Mouse (Mus musculus) spleen, adult 2 months (tissue): ENCODE data around the gene Disp3. TPM values are rescaled to one million over a fixed set of nuclear protein-coding genes. Genes with fewer than 3 reads are reported as not detected.
A peak's percentile ranks its signal among the peaks of the same experiment; 100 is the strongest.

Source experiments
- DNase-seq, 2 experiments: peaks; one replicate each; pipeline versions ENCODE4 v3.0.0 to v3.0.0-alpha.2; 2012 to 2021; ENCODE audit warnings: low spot score in 2 of 2, low read depth in 1 of 2
- H3K27ac ChIP-seq: fragments of 200-500 bp; 2 replicates; pipeline ENCODE4 v1.5.1; 2012; ENCODE audit warnings: low read length, inconsistent platforms; ENCODE audit not compliant: insufficient read depth
- H3K27me3 ChIP-seq: fragments of 200-500 bp; 2 replicates; pipeline ENCODE4 v1.6.1; 2012; ENCODE audit warnings: mild to moderate bottlenecking, moderate library complexity, low read length, inconsistent platforms; ENCODE audit not compliant: control insufficient read depth, insufficient read depth
- H3K36me3 ChIP-seq: fragments of 200-500 bp; 2 replicates; pipeline ENCODE4 v1.6.1; 2012; ENCODE audit warnings: mild to moderate bottlenecking, low read length, inconsistent platforms; ENCODE audit not compliant: control insufficient read depth, insufficient read depth
- H3K4me1 ChIP-seq: fragments of 200-500 bp; 2 replicates; pipeline ENCODE4 v1.6.1; 2011; ENCODE audit warnings: inconsistent platforms; ENCODE audit not compliant: control insufficient read depth, insufficient read depth, insufficient read length
- H3K4me3 ChIP-seq: fragments of 200-500 bp; 2 replicates; pipeline ENCODE4 v1.5.1; 2011; ENCODE audit warnings: mild to moderate bottlenecking, inconsistent platforms; ENCODE audit not compliant: insufficient read depth, insufficient read length; ENCODE audit errors: extremely low read depth
- CTCF ChIP-seq: fragments of 200-500 bp; IDR thresholded peaks from 2 replicates; pipeline ENCODE4 v1.5.1; 2011; ENCODE audit warnings: mild to moderate bottlenecking, inconsistent platforms; ENCODE audit not compliant: insufficient read depth, insufficient read length, insufficient replicate concordance; ENCODE audit errors: extremely low read depth
- POLR2A ChIP-seq: fragments of 200-500 bp; IDR thresholded peaks from 2 replicates; pipeline ENCODE4 v1.6.1; 2011; ENCODE audit warnings: low read depth, low read length, inconsistent platforms
- WGBS: fragments of 180-500 bp; shearing (Covaris S2); methylation state at CpG from one replicate; pipeline ENCODE4 v1.1.7; 2018; 5-methylcytosine and 5-hydroxymethylcytosine counted together
- polyA plus RNA-seq: library from polyadenylated mRNA; depleted of rRNA; stranded (reverse); fragments of >200 nt; gene quantifications from 2 replicates; pipeline ENCODE4 v1.2.3, GENCODE M21; 2012; rRNA removed

Disp3 gene
- polyA plus RNA-seq, 1 experiment, result 0.19 TPM

GRCm38 (mm10) chr4:148204061-148204872 is 83.5 kb downstream of the Disp3 start:
- Histone ChIP-seq H3K27me3 (no peaks in the 10 kb centered on the region), H3K36me3 (no peaks in the 10 kb centered on the region), H3K4me1 (no peaks in the 10 kb centered on the region), H3K4me3 (no peak overlapping the region), H3K27ac (peak overlapping the region; percentile 2; the same call in 1 of the 2 replicates)
- WGBS, result 66% methylated on average over 15 of the region's 15 CpGs
- TF ChIP-seq POLR2A, result no peak
- TF ChIP-seq CTCF, result no peak
- no peak for DNase-seq

GRCm38 (mm10) chr4:148203557-148203956 is 84.2 kb downstream of the Disp3 start:
- 82% methylated on average over 2 of the region's 2 CpGs for WGBS

GRCm38 (mm10) chr4:148198721-148199120 is 89.0 kb downstream of the Disp3 start:
- TF ChIP-seq POLR2A, result no peak
- no peak for TF ChIP-seq CTCF
- Histone ChIP-seq H3K27ac (no peak overlapping the region), H3K4me1 (no peaks in the 10 kb centered on the region), H3K36me3 (no peaks in the 10 kb centered on the region), H3K4me3 (no peak overlapping the region), H3K27me3 (0 out of 2 replicates have a peak, but pooled peaks cover 1% of the 10 kb centered on the region)
- 64% methylated on average over 10 of the region's 10 CpGs for WGBS
- no peak for DNase-seq

More at GRCm38 (mm10) chr4:148203557-148203956, 84.2 kb downstream of the Disp3 start:
- TF ChIP-seq POLR2A, result no peak
- TF ChIP-seq CTCF, result no peak
- H3K27ac ChIP-seq, result no peak overlapping the region
- H3K27me3 ChIP-seq, result 0 out of 2 replicates have a peak, but pooled peaks cover 1% of the 10 kb centered on the region
- no peak for DNase-seq
- no peaks in the 10 kb centered on the region for H3K36me3 ChIP-seq
- no peaks in the 10 kb centered on the region for H3K4me1 ChIP-seq
- H3K4me3 ChIP-seq, result no peak overlapping the region

GRCm38 (mm10) chr4:148194400-148194799 is 93.4 kb downstream of the Disp3 start:
- no peaks in the 10 kb centered on the region for H3K4me1 ChIP-seq
- TF ChIP-seq POLR2A (no peak), CTCF (no peak)
- H3K36me3 ChIP-seq, result no peaks in the 10 kb centered on the region
- H3K4me3 ChIP-seq, result no peak overlapping the region
- 0 out of 2 replicates have a peak, but pooled peaks cover 1% of the 10 kb centered on the region for H3K27me3 ChIP-seq
- no peak for DNase-seq
- no peak overlapping the region for H3K27ac ChIP-seq

GRCm38 (mm10) chr4:148192707-148193245 is 95.0 kb downstream of the Disp3 start:
- WGBS, result 48% methylated on average over 11 of the region's 11 CpGs
- DNase-seq, result no peak
- Histone ChIP-seq H3K4me3 (no peak overlapping the region), H3K4me1 (no peaks in the 10 kb centered on the region), H3K27ac (no peak overlapping the region), H3K27me3 (no peaks in the 10 kb centered on the region), H3K36me3 (no peaks in the 10 kb centered on the region)
- TF ChIP-seq POLR2A, result no peak

Other genes starting within 250 kb of the Disp3 start
- gene Clcn6, start 249.1 kb downstream of the Disp3 start, polyA plus RNA-seq, result 9.8 and 12.1 TPM in 2 replicates
- gene Mthfr, start 248.9 kb downstream of the Disp3 start, polyA plus RNA-seq, result 19.7 and 22.3 TPM in 2 replicates
- 23.7 and 24.2 TPM in 2 replicates for gene Agtrap, start 199.9 kb downstream of the Disp3 start, polyA plus RNA-seq
- 21.0 and 24.7 TPM in 2 replicates for gene Mad2l2, start 157.6 kb downstream of the Disp3 start, polyA plus RNA-seq
- gene Draxin, start 157.3 kb downstream of the Disp3 start, polyA plus RNA-seq, result 1.9 and 2.5 TPM in 2 replicates
- 30.8 and 31.6 TPM in 2 replicates for gene Fbxo6, start 135.8 kb downstream of the Disp3 start, polyA plus RNA-seq
- gene Fbxo44, start 127.5 kb downstream of the Disp3 start, polyA plus RNA-seq, result 3.5 and 8.1 TPM in 2 replicates
- gene Fbxo2, start 127.3 kb downstream of the Disp3 start, polyA plus RNA-seq, result 0.14 and 0.28 TPM in 2 replicates
- 11.3 and 13.2 TPM in 2 replicates for gene Ubiad1, start 156.8 kb upstream of the Disp3 start, polyA plus RNA-seq
- gene Mtor, start 160.6 kb upstream of the Disp3 start, polyA plus RNA-seq, result 14.2 and 14.6 TPM in 2 replicates
- gene Angptl7, start 212.5 kb upstream of the Disp3 start, polyA plus RNA-seq, result 1.3 and 3.6 TPM in 2 replicates